ENCODE assay signal across 8 mouse cellular contexts in the genomic region with DNA sequence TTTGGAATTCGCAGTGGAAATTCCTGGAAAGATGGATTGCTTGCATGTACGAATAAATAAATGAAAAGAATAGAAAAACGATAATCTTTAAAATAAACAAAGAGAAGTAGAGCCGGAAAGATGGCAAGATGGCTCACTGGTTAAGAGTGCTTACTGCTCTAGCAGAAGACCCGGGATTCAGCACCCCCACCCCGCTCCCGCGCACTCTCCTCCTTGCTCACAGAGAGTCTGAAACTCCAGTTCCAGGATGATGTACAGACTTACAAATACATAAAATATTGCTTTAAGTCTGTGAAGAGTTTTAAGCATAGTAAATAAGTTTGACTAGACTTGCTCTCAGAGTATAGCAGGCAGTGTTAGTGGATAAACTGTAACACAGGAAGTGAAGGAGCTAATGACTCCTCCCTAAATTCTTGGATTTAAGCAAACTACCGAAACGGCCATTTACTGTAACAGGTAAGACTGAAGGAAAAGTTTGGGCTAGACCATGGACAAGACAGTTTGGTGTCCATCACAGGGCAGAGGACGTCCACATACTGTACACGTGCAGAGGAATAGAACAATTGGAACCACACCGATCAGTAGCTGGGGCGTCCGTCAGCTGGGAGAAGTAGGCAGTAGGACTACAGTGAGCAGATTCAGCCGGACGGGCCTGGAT. TPM values are rescaled to one million over a fixed set of nuclear protein-coding genes. Genes with fewer than 3 reads are reported as not detected.
A peak's percentile ranks its signal among the peaks of the same experiment; 100 is the strongest.
DNase-seq lines count a peak whose midpoint lies in the region; ATAC-seq and TF ChIP-seq lines count a peak whose summit lies in the region.

No protein-coding gene starts in this region.

- peak overlapping the region; percentile 80 for H3K9ac ChIP-seq in heart, embryonic 14.5 days (ENCODE audit: low read length)
- peak overlapping the region; percentile 83 for H3K9ac ChIP-seq in liver, embryonic 15.5 days
- peak overlapping the region; percentile 96 for H3K9ac ChIP-seq in stomach, embryonic 16.5 days (ENCODE audit: low read length)

- H3K27me3 ChIP-seq in heart, embryonic 14.5 days (ENCODE audit: control insufficient read depth, insufficient read depth, low read length) = no peaks in the 10 kb centered on the region
- no peaks in the 10 kb centered on the region for H3K27me3 ChIP-seq in liver, embryonic 15.5 days
- no peaks in the 10 kb centered on the region for H3K27me3 ChIP-seq in stomach, embryonic 16.5 days (ENCODE audit: control insufficient read depth, insufficient read depth, low read length)

- 7% methylated on average over 17 of the region's 17 CpGs for WGBS in heart, embryonic 14.5 days
- WGBS in liver, embryonic 15.5 days (ENCODE audit: insufficient replicate concordance) = 7% methylated on average over 17 of the region's 17 CpGs
- WGBS in stomach, embryonic 16.5 days = 2% methylated on average over 17 of the region's 17 CpGs

- intact Hi-C loops in left cerebral cortex, adult 2 months (cut with DNase I) = no loop called here

- ATAC-seq in heart, embryonic 14.5 days (ENCODE audit: insufficient number of reproducible peaks, insufficient read depth, low FRiP score, low read depth) = peak; percentile 74
- peak; percentile 50 for ATAC-seq in liver, embryonic 15.5 days (ENCODE audit: insufficient read depth)
- peak; percentile 63; the same call in 1 of the 2 replicates for ATAC-seq in stomach, embryonic 16.5 days (ENCODE audit: insufficient read depth, low FRiP score)

- peaks cover 26% of the 10 kb centered on the region for H3K4me1 ChIP-seq in bone marrow macrophage, adult 2 months (ENCODE audit: control insufficient read depth, insufficient read depth, low read length)
- H3K4me1 ChIP-seq in heart, embryonic 14.5 days (ENCODE audit: control insufficient read depth in 2 of 2, insufficient read depth in 2 of 2, low read length in 2 of 2) = peaks cover 3 to 24% of the 10 kb centered on the region in 2 experiments
- peaks cover 50% of the 10 kb centered on the region for H3K4me1 ChIP-seq in liver, embryonic 15.5 days (replicated peaks)
- peaks cover 18% of the 10 kb centered on the region for H3K4me1 ChIP-seq in stomach, embryonic 16.5 days (ENCODE audit: control insufficient read depth, insufficient read depth, low read length)

- no peak for DNase-seq in left cerebral cortex, adult 2 months (ENCODE audit: extremely low spot score in 1 of 2, low spot score in 2 of 2)
- DNase-seq in left cerebral cortex, adult 11 months (ENCODE audit: low spot score) = no peak
- no peak for DNase-seq in spleen, postnatal 36 days (ENCODE audit: low spot score in 2 of 2)
- DNase-seq in gastrocnemius, adult 18-20 months (ENCODE audit: low spot score) = no peak

- H3K4me3 ChIP-seq in left cerebral cortex, adult 2 months = peak overlapping the region; percentile 90
- H3K4me3 ChIP-seq in bone marrow macrophage, adult 2 months (ENCODE audit: insufficient read depth, low read length) = peak overlapping the region; percentile 78
- H3K4me3 ChIP-seq in heart, embryonic 14.5 days (ENCODE audit: control insufficient read depth in 1 of 2, insufficient read depth in 1 of 2, low read depth in 1 of 2, low read length in 2 of 2) = peak overlapping the region; percentile 53 to 98
- peak overlapping the region; percentile 84 for H3K4me3 ChIP-seq in liver, embryonic 15.5 days (replicated peaks)
- H3K4me3 ChIP-seq in stomach, embryonic 16.5 days (replicated peaks; ENCODE audit: low read length) = peak overlapping the region; percentile 98

- peak overlapping the region; percentile 80 for H3K4me2 ChIP-seq in heart, embryonic 14.5 days (ENCODE audit: low read length)
- H3K4me2 ChIP-seq in liver, embryonic 15.5 days = peak overlapping the region; percentile 85
- peak overlapping the region; percentile 70 for H3K4me2 ChIP-seq in stomach, embryonic 16.5 days (ENCODE audit: low read depth, low read length)

- TF ChIP-seq POLR2A in bone marrow macrophage, adult 2 months (IDR thresholded peaks at IDR 0.05; ENCODE audit: borderline replicate concordance, low read depth, low read length) = no peak

- peak overlapping the region; percentile 97 for H3K27ac ChIP-seq in left cerebral cortex, adult 2 months
- peak overlapping the region; percentile 93 for H3K27ac ChIP-seq in bone marrow macrophage, adult 2 months (ENCODE audit: insufficient read depth, low read depth, low read length)
- H3K27ac ChIP-seq in heart, embryonic 14.5 days (replicated peaks in 1 of 2; ENCODE audit: control insufficient read depth in 1 of 2, insufficient read depth in 1 of 2, low read depth in 2 of 2, low read length in 2 of 2) = peak overlapping the region; percentile 96 to 98
- peak overlapping the region; percentile 93 for H3K27ac ChIP-seq in liver, embryonic 15.5 days (replicated peaks)
- peak overlapping the region; percentile 99 for H3K27ac ChIP-seq in stomach, embryonic 16.5 days (ENCODE audit: low read length)

- H3K9me3 ChIP-seq in heart, embryonic 14.5 days (ENCODE audit: control insufficient read depth, low read length) = no peaks in the 10 kb centered on the region
- H3K9me3 ChIP-seq in liver, embryonic 15.5 days (replicated peaks) = no peaks in the 10 kb centered on the region
- no peaks in the 10 kb centered on the region for H3K9me3 ChIP-seq in stomach, embryonic 16.5 days (replicated peaks; ENCODE audit: control insufficient read depth, low read length)

- H3K36me3 ChIP-seq in heart, embryonic 14.5 days (ENCODE audit: control insufficient read depth, insufficient read depth, low read length) = peaks cover 36% of the 10 kb centered on the region
- H3K36me3 ChIP-seq in liver, embryonic 15.5 days (replicated peaks) = peaks cover 17% of the 10 kb centered on the region; the same call in 1 of the 2 replicates
- no peaks in the 10 kb centered on the region for H3K36me3 ChIP-seq in stomach, embryonic 16.5 days (ENCODE audit: control insufficient read depth, insufficient read depth, low read length)

- no peak for TF ChIP-seq CTCF in left cerebral cortex, adult 2 months (IDR thresholded peaks at IDR 0.05)
- TF ChIP-seq CTCF in bone marrow macrophage, adult 2 months (IDR thresholded peaks at IDR 0.05; ENCODE audit: low read depth, low read length) = no peak

RNA-seq across cellular contexts. Expression of gene Ncbp1, which starts 0.7 kb away (rescaled TPM):
- 10 to 100 TPM; 47.4 to 49.5 TPM for total RNA-seq in left cerebral cortex, adult 2 months (2021)
- polyA plus RNA-seq in bone marrow macrophage, adult 2 months (2012; ENCODE audit: insufficient read depth, insufficient read length, missing spikeins) = 24.5 and 24.7 TPM in 2 replicates
- polyA plus RNA-seq in heart, embryonic 14.5 days (2014; fragmentation: Nextera tagmentation; extraction: Ambion mirVana) = 41.9 and 44.0 TPM in 2 replicates
- 35.2 and 36.7 TPM in 2 replicates for polyA plus RNA-seq in liver, embryonic 15.5 days (2015; fragmentation: Nextera tagmentation; extraction: Ambion mirVana)
- polyA plus RNA-seq in stomach, embryonic 16.5 days (2015; fragmentation: Nextera tagmentation; extraction: Ambion mirVana) = 59.8 and 61.1 TPM in 2 replicates
- total RNA-seq in gastrocnemius, adult 18-20 months (2021) = 10 to 100 TPM; 13.1 to 16.1 TPM

RNA-seq across cellular contexts. Expression of gene Tstd2, which starts 0.7 kb away (rescaled TPM):
- 10 to 100 TPM; 17.8 to 18.6 TPM for total RNA-seq in left cerebral cortex, adult 2 months (2021)
- polyA plus RNA-seq in bone marrow macrophage, adult 2 months (2012; ENCODE audit: insufficient read depth, insufficient read length, missing spikeins) = 30.8 and 34.2 TPM in 2 replicates
- 24.3 and 25.0 TPM in 2 replicates for polyA plus RNA-seq in heart, embryonic 14.5 days (2014; fragmentation: Nextera tagmentation; extraction: Ambion mirVana)
- polyA plus RNA-seq in liver, embryonic 15.5 days (2015; fragmentation: Nextera tagmentation; extraction: Ambion mirVana) = 8.8 and 10.0 TPM in 2 replicates
- polyA plus RNA-seq in stomach, embryonic 16.5 days (2015; fragmentation: Nextera tagmentation; extraction: Ambion mirVana) = 32.7 and 36.4 TPM in 2 replicates
- 10 to 100 TPM in 1 of 2 experiments, 1 to 10 TPM in 1; 9.6 to 10.2 TPM for total RNA-seq in gastrocnemius, adult 18-20 months (2021)

RNA-seq across cellular contexts. Expression of gene Xpa, which starts 58.4 kb away (rescaled TPM):
- 10 to 100 TPM; 11.9 to 13.5 TPM for total RNA-seq in left cerebral cortex, adult 2 months (2021)
- polyA plus RNA-seq in bone marrow macrophage, adult 2 months (2012; ENCODE audit: insufficient read depth, insufficient read length, missing spikeins) = 45.7 and 49.1 TPM in 2 replicates
- polyA plus RNA-seq in heart, embryonic 14.5 days (2014; fragmentation: Nextera tagmentation; extraction: Ambion mirVana) = 16.6 and 17.7 TPM in 2 replicates
- polyA plus RNA-seq in liver, embryonic 15.5 days (2015; fragmentation: Nextera tagmentation; extraction: Ambion mirVana) = 7.6 and 8.0 TPM in 2 replicates
- 18.0 and 20.8 TPM in 2 replicates for polyA plus RNA-seq in stomach, embryonic 16.5 days (2015; fragmentation: Nextera tagmentation; extraction: Ambion mirVana)
- 1 to 10 TPM; 5.8 to 6.7 TPM for total RNA-seq in gastrocnemius, adult 18-20 months (2021)
